Mouse (Mus musculus): Measurements from ENCODE around the gene Acot13. TPM values are rescaled to one million over a fixed set of nuclear protein-coding genes. Genes with fewer than 3 reads are reported as not detected.

The Acot13 gene
- 128 TPM for polyA plus RNA-seq (2014; fragmentation: Illumina TruSeq; extraction: RNeasy Lipid Tissue Mini Kit (QIAGEN cat#74804); ENCODE audit: low read depth, low replicate concordance)

GRCm38 (mm10) chr13:24831353-24832130, at the start of gene Acot13, which contains the start of gene Tdp2:
Acot13 (minus strand) TSS chr13:24831540.
Tdp2 (plus strand) TSS chr13:24831679.

GRCm38 (mm10) chr13:24844983-24845955, 13.9 kb upstream of the Acot13 start, which contains the start of gene D130043K22Rik:
D130043K22Rik (plus strand) TSS chr13:24845135.

GRCm38 (mm10) chr13:24801308-24801921, 29.9 kb downstream of the Acot13 start, which contains the start of gene BC005537:
BC005537 (plus strand) TSS chr13:24801657.

Other genes starting within 250 kb of the Acot13 start
- 0.72 TPM for gene Ripor2, start 249.4 kb downstream of the Acot13 start, polyA plus RNA-seq (2014; fragmentation: Illumina TruSeq; extraction: RNeasy Lipid Tissue Mini Kit (QIAGEN cat#74804); ENCODE audit: low read depth, low replicate concordance)
- gene Armh2, start 90.3 kb downstream of the Acot13 start, polyA plus RNA-seq (2014; fragmentation: Illumina TruSeq; extraction: RNeasy Lipid Tissue Mini Kit (QIAGEN cat#74804); ENCODE audit: low read depth, low replicate concordance), result not detected
- gene Gmnn, start 69.6 kb downstream of the Acot13 start, polyA plus RNA-seq (2014; fragmentation: Illumina TruSeq; extraction: RNeasy Lipid Tissue Mini Kit (QIAGEN cat#74804); ENCODE audit: low read depth, low replicate concordance), result 16.4 TPM
- gene BC005537, start 29.9 kb downstream of the Acot13 start, polyA plus RNA-seq (2014; fragmentation: Illumina TruSeq; extraction: RNeasy Lipid Tissue Mini Kit (QIAGEN cat#74804); ENCODE audit: low read depth, low replicate concordance), result 162 TPM
- 82.7 TPM for gene Tdp2, start 139 bp upstream of the Acot13 start, polyA plus RNA-seq (2014; fragmentation: Illumina TruSeq; extraction: RNeasy Lipid Tissue Mini Kit (QIAGEN cat#74804); ENCODE audit: low read depth, low replicate concordance)
- gene D130043K22Rik, start 13.6 kb upstream of the Acot13 start, polyA plus RNA-seq (2014; fragmentation: Illumina TruSeq; extraction: RNeasy Lipid Tissue Mini Kit (QIAGEN cat#74804); ENCODE audit: low read depth, low replicate concordance), result 4.6 TPM
- 33.8 TPM for gene Aldh5a1, start 106.1 kb upstream of the Acot13 start, polyA plus RNA-seq (2014; fragmentation: Illumina TruSeq; extraction: RNeasy Lipid Tissue Mini Kit (QIAGEN cat#74804); ENCODE audit: low read depth, low replicate concordance)
- 86.2 TPM for gene Gpld1, start 111.6 kb upstream of the Acot13 start, polyA plus RNA-seq (2014; fragmentation: Illumina TruSeq; extraction: RNeasy Lipid Tissue Mini Kit (QIAGEN cat#74804); ENCODE audit: low read depth, low replicate concordance)
- gene Mrs2, start 188.8 kb upstream of the Acot13 start, polyA plus RNA-seq (2014; fragmentation: Illumina TruSeq; extraction: RNeasy Lipid Tissue Mini Kit (QIAGEN cat#74804); ENCODE audit: low read depth, low replicate concordance), result 7.8 TPM
- 2.7 TPM for gene Dcdc2a, start 224.5 kb upstream of the Acot13 start, polyA plus RNA-seq (2014; fragmentation: Illumina TruSeq; extraction: RNeasy Lipid Tissue Mini Kit (QIAGEN cat#74804); ENCODE audit: low read depth, low replicate concordance)